Mouse (Mus musculus) myocyte (in vitro differentiated cells): ENCODE results near the gene Glb1.

Source experiments
- CEBPB ChIP-seq: IDR thresholded peaks from 2 replicates; pipeline ENCODE4 v1.6.1; 2011; ENCODE audit warnings: mild to moderate bottlenecking, moderate library complexity; ENCODE audit not compliant: poor library complexity, insufficient read depth, severe bottlenecking
- MAX ChIP-seq: IDR thresholded peaks from one replicate; pipeline ENCODE4 v1.6.1; 2011; ENCODE audit warnings: low read depth, mild to moderate bottlenecking, control low read depth
- POLR2A ChIP-seq: IDR thresholded peaks from one replicate; pipeline ENCODE4 v1.6.1; 2011; ENCODE audit warnings: low read depth, mild to moderate bottlenecking, control low read depth, moderate library complexity; ENCODE audit not compliant: insufficient read length
- POLR2AphosphoS2 ChIP-seq: IDR thresholded peaks from one replicate; pipeline ENCODE4 v1.6.1; 2011; ENCODE audit warnings: low read depth, control low read depth; ENCODE audit not compliant: insufficient read length
- REST ChIP-seq: IDR thresholded peaks from one replicate; pipeline ENCODE4 v1.6.1; 2011; ENCODE audit warnings: mild to moderate bottlenecking, control low read depth, moderate library complexity; ENCODE audit not compliant: insufficient read depth, insufficient read length

- no peak for TF ChIP-seq CEBPB
- TF ChIP-seq MAX = no peak
- no peak for TF ChIP-seq REST
- no peak for TF ChIP-seq POLR2AphosphoS2
- no peak for TF ChIP-seq POLR2A
Measured at GRCm38 (mm10) chr9:114512831-114513230, 112.0 kb downstream of the Glb1 start.
